Mouse (Mus musculus): ENCODE results near the gene Oaz2.

- no peak for TF ChIP-seq GATA1 (IDR thresholded peaks at IDR 0.05; ENCODE audit: low read length)
- no peak for TF ChIP-seq TAL1 (IDR thresholded peaks at IDR 0.05; ENCODE audit: low read length)
Observed at GRCm38 (mm10) chr9:65697992-65698391, 30.2 kb downstream of the Oaz2 start.
